ENCODE assay signal across 8 mouse cellular contexts in the genomic region with DNA sequence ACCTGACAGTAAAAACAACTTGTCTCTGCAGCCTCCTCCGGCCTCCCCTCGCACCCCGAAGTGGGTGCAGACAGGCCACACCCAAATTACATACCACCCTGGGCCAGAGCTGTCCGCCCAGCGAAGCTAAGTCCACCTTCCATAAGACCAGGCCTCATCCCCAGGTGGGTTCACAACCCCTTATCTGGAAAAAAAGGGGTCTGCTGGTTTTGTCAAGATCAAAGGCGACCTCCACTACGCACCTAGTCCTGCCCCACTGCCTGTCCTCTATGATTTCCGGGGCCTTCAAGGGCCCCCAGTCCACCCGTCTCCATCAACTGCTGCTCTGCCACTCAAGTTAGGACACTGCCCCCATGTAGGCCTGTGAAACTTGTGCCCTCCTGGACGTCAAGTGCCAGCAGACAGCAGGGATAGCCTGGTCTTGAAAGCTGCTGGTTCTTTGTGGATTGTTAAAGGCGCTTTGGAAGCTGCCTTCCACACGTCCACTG. TPM values are rescaled to one million over a fixed set of nuclear protein-coding genes. Genes with fewer than 3 reads are reported as not detected.
DNase-seq lines count a peak whose midpoint lies in the region; ATAC-seq and TF ChIP-seq lines count a peak whose summit lies in the region.

No protein-coding gene starts in this region.

- no peaks in the 10 kb centered on the region for H3K36me3 ChIP-seq in limb, embryonic 14.5 days (ENCODE audit: control insufficient read depth, insufficient read depth, low read length)
- H3K36me3 ChIP-seq in neural tube, embryonic 15.5 days, result no peaks in the 10 kb centered on the region

- peak overlapping the region; percentile 39 for H3K4me3 ChIP-seq in limb, embryonic 14.5 days (replicated peaks; ENCODE audit: low read length)
- peak overlapping the region; percentile 41; the same call in 1 of the 2 replicates for H3K4me3 ChIP-seq in neural tube, embryonic 15.5 days (replicated peaks)

- no peaks in the 10 kb centered on the region for H3K27me3 ChIP-seq in limb, embryonic 14.5 days (ENCODE audit: control insufficient read depth, insufficient read depth, low read length)
- no peaks in the 10 kb centered on the region for H3K27me3 ChIP-seq in neural tube, embryonic 15.5 days (replicated peaks)

- peaks cover 75% of the 10 kb centered on the region for H3K4me1 ChIP-seq in limb, embryonic 14.5 days (ENCODE audit: control insufficient read depth, insufficient read depth, low read length)
- peaks cover 84% of the 10 kb centered on the region for H3K4me1 ChIP-seq in neural tube, embryonic 15.5 days

- H3K4me2 ChIP-seq in limb, embryonic 14.5 days (replicated peaks; ENCODE audit: low read depth, low read length, severe bottlenecking), result peak overlapping the region; percentile 70
- peak overlapping the region; percentile 73 for H3K4me2 ChIP-seq in neural tube, embryonic 15.5 days

- no peaks in the 10 kb centered on the region for H3K9me3 ChIP-seq in limb, embryonic 14.5 days (ENCODE audit: control insufficient read depth, low read length)
- H3K9me3 ChIP-seq in neural tube, embryonic 15.5 days (replicated peaks), result no peaks in the 10 kb centered on the region

- H3K27ac ChIP-seq in limb, embryonic 14.5 days (replicated peaks; ENCODE audit: low read depth, low read length), result peak overlapping the region; percentile 97
- H3K27ac ChIP-seq in neural tube, embryonic 15.5 days (replicated peaks), result peak overlapping the region; percentile 98

- WGBS in limb, embryonic 14.5 days, result 71% methylated on average over 12 of the region's 12 CpGs
- WGBS in neural tube, embryonic 15.5 days, result 84% methylated on average over 12 of the region's 12 CpGs

- peak overlapping the region; percentile 57 for H3K9ac ChIP-seq in limb, embryonic 14.5 days (ENCODE audit: low read depth, low read length, severe bottlenecking)
- H3K9ac ChIP-seq in neural tube, embryonic 15.5 days (replicated peaks), result peak overlapping the region; percentile 46

- ATAC-seq in CD4-positive, CD25-positive, alpha-beta regulatory T cell, adult 4 months, result peak; percentile 20
- ATAC-seq in erythroid progenitor cell, adult 5-6 weeks (replicated peaks; ENCODE audit: low FRiP score, poor library complexity, severe bottlenecking), result 0 out of 2 replicates have a peak, but pooled peaks have one; percentile 10
- ATAC-seq in limb, embryonic 14.5 days (ENCODE audit: low FRiP score, low read depth), result no peak
- no peak for ATAC-seq in neural tube, embryonic 15.5 days (ENCODE audit: low FRiP score)

- no peak for TF ChIP-seq POLR2A in limb, embryonic 14.5 days (IDR thresholded peaks at IDR 0.05; ENCODE audit: borderline replicate concordance, extremely low read depth, insufficient read depth, insufficient read length)

- DNase-seq in embryo, embryonic 10.5 days (ENCODE audit: low spot score), result peak; percentile 9
- DNase-seq in embryo, embryonic 11 days, result no peak
- DNase-seq in limb, embryonic 14.5 days (ENCODE audit: low spot score), result no peak
- DNase-seq in adrenal gland, adult 8-10 months, result no peak
- DNase-seq in layer of hippocampus, postnatal 14 days (ENCODE audit: low spot score in 2 of 2), result no peak

RNA-seq across cellular contexts. Expression of gene Frmd8, which starts 30.2 kb away (rescaled TPM):
- polyA plus RNA-seq in CD4-positive, CD25-positive, alpha-beta regulatory T cell, adult 4 months (2017; shearing (Covaris generic)), result 10 to 100 TPM; 62.6 to 85.3 TPM
- 3.6 and 9.2 TPM in 2 replicates for total RNA-seq in erythroid progenitor cell, adult 5-6 weeks (2015; ENCODE audit: low replicate concordance)
- total RNA-seq in erythroid progenitor cell, adult 5-6 weeks (2017; ENCODE audit: low replicate concordance), result 4.2 and 6.0 TPM in 2 replicates
- polyA plus RNA-seq in limb, embryonic 14.5 days (2012; rRNA removed), result 22.7 and 30.1 TPM in 2 replicates
- polyA plus RNA-seq in limb, embryonic 14.5 days (2014; fragmentation: Nextera tagmentation; extraction: Ambion mirVana), result 22.6 and 22.7 TPM in 2 replicates
- polyA plus RNA-seq in neural tube, embryonic 15.5 days (2015; fragmentation: Nextera tagmentation; extraction: Ambion mirVana), result 13.8 and 23.4 TPM in 2 replicates
- total RNA-seq in adrenal gland, adult 8-10 months (2022), result 10 to 100 TPM; 47.6 to 55.2 (median 53.4) TPM
- 10 to 100 TPM; 19.8 to 20.1 TPM for total RNA-seq in layer of hippocampus, postnatal 14 days (2021)

RNA-seq across cellular contexts. Expression of gene Slc25a45, which starts 32.7 kb away (rescaled TPM):
- 10 to 100 TPM; 51.6 to 73.7 TPM for polyA plus RNA-seq in CD4-positive, CD25-positive, alpha-beta regulatory T cell, adult 4 months (2017; shearing (Covaris generic))
- total RNA-seq in erythroid progenitor cell, adult 5-6 weeks (2015; ENCODE audit: low replicate concordance), result 2.9 and 8.8 TPM in 2 replicates
- total RNA-seq in erythroid progenitor cell, adult 5-6 weeks (2017; ENCODE audit: low replicate concordance), result 7.2 and 7.8 TPM in 2 replicates
- polyA plus RNA-seq in limb, embryonic 14.5 days (2012; rRNA removed), result 6.2 and 6.3 TPM in 2 replicates
- 2.5 and 3.0 TPM in 2 replicates for polyA plus RNA-seq in limb, embryonic 14.5 days (2014; fragmentation: Nextera tagmentation; extraction: Ambion mirVana)
- 2.0 and 3.9 TPM in 2 replicates for polyA plus RNA-seq in neural tube, embryonic 15.5 days (2015; fragmentation: Nextera tagmentation; extraction: Ambion mirVana)
- total RNA-seq in adrenal gland, adult 8-10 months (2022), result 10 to 100 TPM; 12.8 to 21.7 (median 17.5) TPM
- total RNA-seq in layer of hippocampus, postnatal 14 days (2021), result 1 to 10 TPM; 3.6 to 3.7 TPM

RNA-seq across cellular contexts. Expression of gene Tigd3, which starts 49.1 kb away (rescaled TPM):
- under 1 TPM; 0.51 to 0.84 TPM for polyA plus RNA-seq in CD4-positive, CD25-positive, alpha-beta regulatory T cell, adult 4 months (2017; shearing (Covaris generic))
- total RNA-seq in erythroid progenitor cell, adult 5-6 weeks (2015; ENCODE audit: low replicate concordance), result 3.8 and 4.7 TPM in 2 replicates
- 8.2 and 9.4 TPM in 2 replicates for total RNA-seq in erythroid progenitor cell, adult 5-6 weeks (2017; ENCODE audit: low replicate concordance)
- 4.8 TPM in 2 replicates for polyA plus RNA-seq in limb, embryonic 14.5 days (2012; rRNA removed)
- polyA plus RNA-seq in limb, embryonic 14.5 days (2014; fragmentation: Nextera tagmentation; extraction: Ambion mirVana), result 1.7 and 2.0 TPM in 2 replicates
- 8.9 and 10.0 TPM in 2 replicates for polyA plus RNA-seq in neural tube, embryonic 15.5 days (2015; fragmentation: Nextera tagmentation; extraction: Ambion mirVana)
- total RNA-seq in adrenal gland, adult 8-10 months (2022), result 1 to 10 TPM in 3 of 4 experiments, under 1 TPM in 1; 0.93 to 3.5 (median 1.6) TPM
- 1 to 10 TPM; 3.4 to 4.2 TPM for total RNA-seq in layer of hippocampus, postnatal 14 days (2021)

Comparison
In these comparisons a context has a peak if more than half of its experiments do, and no peak if none do; other contexts are left out.
1. ATAC-seq: peak in CD4-positive, CD25-positive, alpha-beta regulatory T cell, adult 4 months (single experiment) and erythroid progenitor cell, adult 5-6 weeks (single experiment); none in limb, embryonic 14.5 days (single experiment) and neural tube, embryonic 15.5 days (single experiment).